Mouse (Mus musculus) liver, postnatal 0 days (tissue): ENCODE results near the gene 2510002D24Rik. TPM values are rescaled to one million over a fixed set of nuclear protein-coding genes. Genes with fewer than 3 reads are reported as not detected.

ENCODE experiments used
- ATAC-seq: fragments of 200-750 bp; cut with Nextera tagmentation; 2 replicates; pipeline ENCODE4 v1.8.0; 2017; ENCODE audit warnings: mild to moderate bottlenecking, moderate library complexity
- DNase-seq: peaks from one replicate; pipeline ENCODE4 v3.0.0-alpha.2; 2016
- H3K27ac ChIP-seq: fragments of 300-500 bp; sonication (generic); 2 replicates; pipeline ENCODE4 v1.5.1; 2014; ENCODE audit warnings: antibody characterized with exemption, moderate library complexity, mild to moderate bottlenecking, low read depth
- H3K27me3 ChIP-seq: fragments of 300-500 bp; sonication (generic); 2 replicates; pipeline ENCODE4 v1.6.1; 2014; ENCODE audit warnings: low read length, control low read depth, mixed read lengths; ENCODE audit not compliant: insufficient read depth
- H3K36me3 ChIP-seq: fragments of 300-500 bp; sonication (generic); replicated peaks from 2 replicates; pipeline ENCODE4 v1.6.1; 2014; ENCODE audit warnings: mild to moderate bottlenecking, control low read depth, low read length, moderate library complexity, mixed read lengths; ENCODE audit not compliant: insufficient read depth
- H3K4me1 ChIP-seq: fragments of 300-500 bp; sonication (generic); 2 replicates; pipeline ENCODE4 v1.6.1; 2014; ENCODE audit warnings: antibody characterized with exemption, mild to moderate bottlenecking, control low read depth; ENCODE audit not compliant: insufficient read depth
- H3K4me2 ChIP-seq: fragments of 300-500 bp; sonication (generic); 2 replicates; pipeline ENCODE4 v1.6.1; 2014; ENCODE audit warnings: low read depth, mild to moderate bottlenecking, low read length, moderate library complexity, mixed read lengths
- H3K4me3 ChIP-seq: fragments of 300-500 bp; sonication (generic); 2 replicates; pipeline ENCODE4 v1.5.1; 2014; ENCODE audit warnings: low read depth, low read length
- H3K9ac ChIP-seq: fragments of 300-500 bp; sonication (generic); replicated peaks from 2 replicates; pipeline ENCODE4 v1.6.1; 2014; ENCODE audit warnings: mild to moderate bottlenecking, moderate library complexity
- H3K9me3 ChIP-seq: fragments of 300-500 bp; sonication (generic); 2 replicates; pipeline ENCODE4 v1.6.1; 2016; ENCODE audit warnings: mild to moderate bottlenecking, control low read depth, low read length, mixed read lengths
- CTCF ChIP-seq: sonication (generic); IDR thresholded peaks from 2 replicates; pipeline ENCODE4 v1.5.1; 2016; ENCODE audit warnings: antibody characterized with exemption, low read depth
- EP300 ChIP-seq: IDR thresholded peaks from 2 replicates; pipeline ENCODE4 v1.6.1; 2016; ENCODE audit warnings: antibody characterized with exemption, low read depth, mild to moderate bottlenecking
- WGBS: fragments of 180-500 bp; shearing (Covaris S2); extraction: QIAGEN DNeasy Blood & Tissue Kit; methylation state at CpG from one replicate; pipeline ENCODE4 v1.1.7; 2014; ENCODE audit not compliant: insufficient replicate concordance; 5-methylcytosine and 5-hydroxymethylcytosine counted together
- polyA plus RNA-seq: library from polyadenylated mRNA; unstranded; fragments of >200 nt; fragmentation: Nextera tagmentation; extraction: Ambion mirVana; gene quantifications from 2 replicates; pipeline ENCODE4 v1.2.1, GENCODE M21; 2015

The 2510002D24Rik gene
- polyA plus RNA-seq, 1 experiment from 2014 or later: 11.8 TPM

- peaks cover 34% of the 10 kb centered on the region for H3K4me1 ChIP-seq
- peak within 1 kb of the TSS; percentile 97 for H3K27ac ChIP-seq
- H3K9me3 ChIP-seq: no peaks in the 10 kb centered on the region
- H3K9ac ChIP-seq: peak within 1 kb of the TSS; percentile 95
- under 1% methylated on average over 83 of the region's 93 CpGs for WGBS
- H3K36me3 ChIP-seq: peaks cover 33% of the 10 kb centered on the region
- ATAC-seq (peak; percentile 93), DNase-seq (peak; percentile 98)
- H3K4me2 ChIP-seq: peak within 1 kb of the TSS; percentile 98
- TF ChIP-seq EP300: 0 out of 2 replicates have a peak, but pooled peaks have one; percentile 18
- TF ChIP-seq CTCF: no peak
- peak within 1 kb of the TSS; percentile 77 for H3K4me3 ChIP-seq
- no peaks in the 10 kb centered on the region for H3K27me3 ChIP-seq
These were observed 40.3 kb downstream of the 2510002D24Rik start, which contains the start of the genes Mrpl40 and Hira for GRCm38 (mm10) chr16:18876442-18877308. TSS of gene Mrpl40 (minus strand) at chr16:18876862. TSS of gene Hira (plus strand) at chr16:18877037.

- Histone ChIP-seq H3K27me3 (no peaks in the 10 kb centered on the region), H3K4me1 (peaks cover 34% of the 10 kb centered on the region), H3K9me3 (no peaks in the 10 kb centered on the region), H3K4me3 (peak overlapping the region; percentile 77), H3K9ac (peak overlapping the region; percentile 95), H3K27ac (peak overlapping the region; percentile 97), H3K4me2 (peak overlapping the region; percentile 98), H3K36me3 (peaks cover 35% of the 10 kb centered on the region)
- TF ChIP-seq EP300 (no peak), CTCF (peak; percentile 64)
- DNase-seq: peak; percentile 72
- under 1% methylated on average over 37 of the region's 43 CpGs for WGBS
- peak; percentile 22 for ATAC-seq
These were observed 41.2 kb downstream of the 2510002D24Rik start for GRCm38 (mm10) chr16:18877386-18878090.

GRCm38 (mm10) chr16:18878091-18878720 lies 41.8 kb downstream of the 2510002D24Rik start:
- DNase-seq (no peak), ATAC-seq (no peak)
- H3K4me3 ChIP-seq: peak overlapping the region; percentile 77
- peak overlapping the region; percentile 97 for H3K27ac ChIP-seq
- no peaks in the 10 kb centered on the region for H3K9me3 ChIP-seq
- peak overlapping the region; percentile 98 for H3K4me2 ChIP-seq
- no peaks in the 10 kb centered on the region for H3K27me3 ChIP-seq
- peaks cover 34% of the 10 kb centered on the region for H3K4me1 ChIP-seq
- peaks cover 30% of the 10 kb centered on the region for H3K36me3 ChIP-seq
- TF ChIP-seq CTCF: no peak; the same call in 1 of the 2 replicates
- no peak for TF ChIP-seq EP300
- 19% methylated on average over 20 of the region's 20 CpGs for WGBS
- peak overlapping the region; percentile 95 for H3K9ac ChIP-seq

- no peaks in the 10 kb centered on the region for H3K27me3 ChIP-seq
- no peaks in the 10 kb centered on the region for H3K9me3 ChIP-seq
- DNase-seq: no peak
- peaks cover 14% of the 10 kb centered on the region; the same call in 1 of the 2 replicates for H3K36me3 ChIP-seq
- TF ChIP-seq EP300 (no peak), CTCF (no peak)
- H3K27ac ChIP-seq: no peak overlapping the region
- H3K4me1 ChIP-seq: peaks cover 16% of the 10 kb centered on the region
- ATAC-seq: no peak
- no peak overlapping the region for H3K4me3 ChIP-seq
- no peak overlapping the region for H3K4me2 ChIP-seq
- H3K9ac ChIP-seq: no peak overlapping the region
These were observed 47.7 kb downstream of the 2510002D24Rik start for GRCm38 (mm10) chr16:18884044-18884443.

Other genes starting within 250 kb of the 2510002D24Rik start
- 0.40 TPM in 1 of 2 replicates, not detected in the other for gene Tbx1, start 245.9 kb upstream of the 2510002D24Rik start, polyA plus RNA-seq
- 55.8 and 56.5 TPM in 2 replicates for gene Gp1bb, start 214.2 kb upstream of the 2510002D24Rik start, polyA plus RNA-seq
- gene Gm49601, start 210.2 kb upstream of the 2510002D24Rik start, polyA plus RNA-seq: 0.32 TPM in 1 of 2 replicates, not detected in the other
- 3.0 and 3.2 TPM in 2 replicates for gene Sept5, start 206.6 kb upstream of the 2510002D24Rik start, polyA plus RNA-seq
- 11.5 and 13.9 TPM in 2 replicates for gene Cldn5, start 59.7 kb upstream of the 2510002D24Rik start, polyA plus RNA-seq
- 39.2 and 41.0 TPM in 2 replicates for gene Ufd1, start 24.8 kb upstream of the 2510002D24Rik start, polyA plus RNA-seq
- gene Cdc45, start 24.6 kb upstream of the 2510002D24Rik start, polyA plus RNA-seq: 15.8 and 18.7 TPM in 2 replicates
- not detected in 2 replicates for gene Gm28539, start within 50 bp of the 2510002D24Rik start, polyA plus RNA-seq
- 41.4 and 42.0 TPM in 2 replicates for gene Mrpl40, start 40.3 kb downstream of the 2510002D24Rik start, polyA plus RNA-seq
- gene Hira, start 40.5 kb downstream of the 2510002D24Rik start, polyA plus RNA-seq: 2.6 and 3.1 TPM in 2 replicates